Mouse (Mus musculus) testis, adult 2 months (tissue): ENCODE results near the gene Rnase11. TPM values are rescaled to one million over a fixed set of nuclear protein-coding genes. Genes with fewer than 3 reads are reported as not detected.

Experiments
- H3K27ac ChIP-seq: fragments of 200-500 bp; 2 replicates; pipeline ENCODE4 v1.5.1; 2012; ENCODE audit warnings: low read depth, low read length; ENCODE audit not compliant: control insufficient read depth, insufficient read depth
- H3K27me3 ChIP-seq: fragments of 200-500 bp; 2 replicates; pipeline ENCODE4 v1.6.1; 2012; ENCODE audit warnings: mild to moderate bottlenecking, low read length, moderate library complexity; ENCODE audit not compliant: control insufficient read depth, insufficient read depth
- H3K36me3 ChIP-seq: fragments of 200-500 bp; 2 replicates; pipeline ENCODE4 v1.6.1; 2012; ENCODE audit warnings: mild to moderate bottlenecking, low read length; ENCODE audit not compliant: control insufficient read depth, insufficient read depth
- H3K4me1 ChIP-seq: fragments of 200-500 bp; 2 replicates; pipeline ENCODE4 v1.6.1; 2012; ENCODE audit warnings: low read length; ENCODE audit not compliant: control insufficient read depth, insufficient read depth
- H3K4me3 ChIP-seq: fragments of 200-500 bp; 2 replicates; pipeline ENCODE4 v1.5.1; 2012; ENCODE audit warnings: low read depth, mild to moderate bottlenecking, low read length, moderate library complexity, mixed read lengths; ENCODE audit not compliant: control insufficient read depth
- CTCF ChIP-seq: fragments of 200-500 bp; IDR thresholded peaks from 2 replicates; pipeline ENCODE4 v1.5.1; 2012; ENCODE audit warnings: low read depth, mild to moderate bottlenecking, inconsistent platforms, low read length, moderate library complexity; ENCODE audit not compliant: control insufficient read depth, insufficient read depth, insufficient replicate concordance
- POLR2A ChIP-seq: fragments of 200-500 bp; IDR thresholded peaks from 2 replicates; pipeline ENCODE4 v1.6.1; 2012; ENCODE audit warnings: low read depth, mild to moderate bottlenecking, inconsistent platforms, low read length, moderate library complexity; ENCODE audit not compliant: control insufficient read depth
- polyA plus RNA-seq: library from polyadenylated mRNA; depleted of rRNA; stranded (reverse); fragments of >200 nt; gene quantifications from 2 replicates; pipeline ENCODE4 v1.2.3, GENCODE M21; 2012

The Rnase11 gene
- polyA plus RNA-seq, 1 experiment = 0.22 TPM

DNA sequence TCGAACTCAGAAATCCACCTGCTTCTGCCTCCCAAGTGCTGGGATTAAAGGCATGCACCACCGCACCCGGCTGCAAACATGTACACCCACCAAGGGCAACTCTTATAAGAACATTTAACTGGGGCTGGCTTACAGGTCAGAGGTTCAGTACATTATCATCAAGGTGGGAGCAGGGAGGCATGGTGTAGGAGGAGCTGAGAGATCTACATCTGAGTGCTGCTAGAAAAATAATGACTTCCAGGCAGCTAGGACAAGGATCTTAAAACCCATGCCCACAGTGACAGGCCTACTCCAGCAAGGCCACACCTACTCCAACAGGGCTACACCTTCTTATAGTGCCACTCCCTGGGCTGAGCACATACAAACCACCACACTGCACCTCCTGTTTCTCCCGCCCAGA, 35.9 kb upstream of the Rnase11 start:
- H3K27me3 ChIP-seq = no peaks in the 10 kb centered on the region

DNA sequence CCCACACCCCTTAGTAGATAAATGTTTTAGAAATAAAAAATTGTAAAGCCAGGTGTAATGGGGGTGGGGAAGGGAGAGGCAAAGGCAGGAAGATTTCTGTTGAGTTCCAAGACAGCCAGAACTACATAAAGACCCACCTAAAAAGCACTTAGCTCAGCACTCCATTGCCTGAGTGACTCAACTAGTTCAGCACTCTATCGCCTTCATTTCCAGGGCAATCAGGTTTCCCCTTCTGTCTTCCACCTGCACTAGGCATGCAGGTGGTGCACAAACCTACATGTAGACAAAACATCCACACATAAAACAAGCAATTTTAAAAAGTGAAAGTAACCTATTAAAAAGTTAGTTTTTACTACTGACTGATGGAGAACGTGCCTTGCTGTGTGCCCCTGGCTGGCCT, 35.1 kb upstream of the Rnase11 start:
- Histone ChIP-seq H3K36me3 (no peaks in the 10 kb centered on the region), H3K4me3 (no peak overlapping the region), H3K4me1 (peaks cover 8% of the 10 kb centered on the region; the same call in 1 of the 2 replicates), H3K27me3 (no peaks in the 10 kb centered on the region), H3K27ac (no peak overlapping the region)
- no peak for TF ChIP-seq POLR2A
- TF ChIP-seq CTCF = no peak

More for the DNA sequence above, 35.9 kb upstream of the Rnase11 start:
- no peak overlapping the region for H3K27ac ChIP-seq
- no peak overlapping the region for H3K4me3 ChIP-seq
- no peaks in the 10 kb centered on the region for H3K36me3 ChIP-seq
- peaks cover 10% of the 10 kb centered on the region for H3K4me1 ChIP-seq
- no peak for TF ChIP-seq CTCF
- TF ChIP-seq POLR2A = no peak

DNA sequence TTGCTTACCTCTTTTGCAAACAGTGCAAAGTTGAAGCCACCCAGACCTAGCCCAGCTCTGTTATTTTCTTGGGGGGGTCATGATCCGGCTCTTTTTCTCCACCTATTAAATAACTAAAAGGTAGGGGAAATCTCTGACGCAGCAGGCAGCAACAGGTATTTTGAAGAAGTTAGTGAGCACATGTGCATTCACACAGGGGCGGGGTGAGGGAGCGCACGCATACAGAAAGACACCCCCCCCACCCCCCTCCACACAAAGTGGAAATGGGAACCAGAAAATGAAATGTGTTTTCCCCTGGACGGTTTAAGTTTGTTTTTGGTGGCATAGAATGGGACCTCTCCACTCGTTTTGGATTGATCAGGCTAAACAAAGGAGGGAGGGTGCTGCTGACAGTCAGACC, 33.8 kb upstream of the Rnase11 start:
- TF ChIP-seq POLR2A (no peak), CTCF (no peak)
- Histone ChIP-seq H3K27ac (no peak overlapping the region), H3K4me1 (peaks cover 8% of the 10 kb centered on the region; the same call in 1 of the 2 replicates), H3K36me3 (no peaks in the 10 kb centered on the region), H3K27me3 (no peaks in the 10 kb centered on the region), H3K4me3 (no peak overlapping the region)

DNA sequence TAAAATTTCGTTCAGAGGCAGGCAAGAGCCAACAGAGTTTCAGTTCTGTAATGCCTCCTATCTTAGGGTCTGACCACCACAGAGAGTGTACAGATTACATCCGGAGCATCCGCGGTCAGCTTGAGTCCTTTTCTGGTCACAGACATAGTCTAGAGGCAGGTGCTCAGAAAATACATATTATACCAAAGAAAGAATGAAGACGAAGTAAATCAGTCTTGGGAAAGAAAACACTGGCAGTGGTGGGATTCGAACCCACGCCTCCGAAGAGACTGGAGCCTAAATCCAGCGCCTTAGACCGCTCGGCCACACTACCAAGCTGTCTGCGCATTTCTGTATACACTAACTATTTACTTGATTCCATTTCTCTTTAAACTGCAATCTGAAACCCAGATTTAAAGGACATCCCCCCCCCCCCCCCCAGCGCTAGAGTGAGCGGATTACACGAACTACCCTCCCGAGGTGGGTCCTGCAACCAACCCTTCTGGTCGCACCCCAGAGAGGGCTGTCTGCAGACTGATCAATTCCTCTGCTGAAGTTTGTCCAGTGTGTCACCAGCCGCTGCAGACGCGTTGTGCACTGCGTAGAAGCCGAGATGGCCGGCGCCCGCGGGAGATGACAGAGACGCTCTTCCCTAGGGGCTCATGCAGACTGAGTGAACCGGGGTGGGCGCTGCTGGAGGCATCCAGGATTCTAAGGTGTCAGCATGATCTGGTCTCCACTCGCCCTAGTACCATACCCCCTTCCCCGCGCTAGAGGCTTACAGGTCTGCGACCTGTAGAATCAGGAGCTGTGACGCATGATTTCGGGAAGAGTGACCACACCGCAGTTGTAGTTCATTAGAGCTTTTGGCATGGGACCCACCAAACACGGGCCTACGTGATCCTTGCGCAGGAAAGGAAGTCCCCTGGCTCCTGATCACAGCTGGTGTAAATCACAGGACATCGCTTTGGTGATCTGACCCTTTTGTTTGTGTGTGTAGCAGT, 32.9 kb upstream of the Rnase11 start:
- Histone ChIP-seq H3K4me1 (peaks cover 5% of the 10 kb centered on the region; the same call in 1 of the 2 replicates), H3K27ac (no peak overlapping the region), H3K27me3 (no peaks in the 10 kb centered on the region), H3K36me3 (no peaks in the 10 kb centered on the region), H3K4me3 (peak overlapping the region; percentile 69)
- TF ChIP-seq POLR2A (no peak), CTCF (no peak)

DNA sequence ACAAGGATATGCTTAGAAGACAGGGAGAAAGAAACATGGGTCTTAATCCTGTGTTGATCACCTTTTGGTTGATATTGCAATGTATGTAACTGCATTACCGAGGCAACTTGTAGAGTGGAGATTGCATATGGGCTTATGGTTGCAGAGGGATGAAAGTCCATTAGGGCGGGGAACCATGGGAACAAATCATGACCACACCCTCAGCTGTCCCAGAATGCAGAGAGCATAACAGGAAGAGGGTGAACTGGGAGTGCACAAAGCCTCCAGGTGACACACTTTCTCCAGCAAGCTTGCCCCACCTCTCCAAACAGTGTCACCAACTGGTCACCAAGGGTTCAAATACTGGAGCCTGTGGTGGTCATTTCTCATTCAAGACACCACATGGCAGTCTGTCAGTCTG, 31.1 kb upstream of the Rnase11 start:
- no peaks in the 10 kb centered on the region for H3K36me3 ChIP-seq
- H3K27me3 ChIP-seq = no peaks in the 10 kb centered on the region
- TF ChIP-seq POLR2A = no peak
- no peak overlapping the region for H3K4me3 ChIP-seq
- H3K4me1 ChIP-seq = peaks cover 5% of the 10 kb centered on the region; the same call in 1 of the 2 replicates
- H3K27ac ChIP-seq = no peak overlapping the region

DNA sequence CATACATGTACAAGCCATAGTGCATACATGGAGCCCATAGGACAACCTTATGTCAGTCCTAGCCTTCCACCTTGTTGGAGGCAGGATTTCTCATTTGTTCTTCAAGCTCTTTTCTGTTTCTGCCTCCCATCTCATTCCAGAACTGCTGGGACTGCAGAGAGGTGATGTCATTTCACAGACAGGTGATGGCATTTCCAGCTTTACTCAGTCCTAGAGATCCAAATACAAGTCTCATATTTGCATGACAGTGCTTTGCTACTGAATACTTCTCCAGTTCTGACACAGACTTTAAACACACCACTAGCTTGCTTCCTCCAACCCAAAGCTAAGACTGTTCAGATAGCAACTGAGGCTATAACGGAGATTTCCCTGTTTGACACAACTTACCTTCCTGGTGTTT, 29.2 kb upstream of the Rnase11 start:
- no peak for TF ChIP-seq POLR2A
- no peak for TF ChIP-seq CTCF
- no peak overlapping the region for H3K4me3 ChIP-seq
- H3K27me3 ChIP-seq = no peaks in the 10 kb centered on the region
- H3K4me1 ChIP-seq = peaks cover 5% of the 10 kb centered on the region; the same call in 1 of the 2 replicates
- H3K27ac ChIP-seq = no peak overlapping the region
- H3K36me3 ChIP-seq = no peaks in the 10 kb centered on the region

DNA sequence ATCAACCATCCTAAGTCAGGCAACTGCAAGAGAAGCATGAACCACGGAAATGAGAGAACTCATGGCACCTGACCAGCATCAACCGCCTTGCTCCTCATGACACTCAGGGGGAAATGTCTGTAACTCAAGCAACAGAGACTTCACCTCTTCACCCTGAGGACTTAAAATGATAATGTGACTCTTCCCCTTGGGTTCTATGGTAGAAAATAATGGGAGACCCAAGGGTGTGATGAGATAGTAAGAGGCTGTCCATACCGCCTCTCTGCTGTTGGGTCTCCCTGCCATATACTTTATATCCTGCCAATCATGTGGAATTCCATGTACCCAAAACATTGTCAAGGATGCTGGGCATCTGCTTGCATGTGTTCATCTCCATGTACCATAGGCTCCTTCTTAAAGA, 24.4 kb upstream of the Rnase11 start, which contains the start of gene Olfr750:
Gene Olfr750 (minus strand): TSS at position 101 of the 400 bp plus-strand sequence.
- no peak within 1 kb of the TSS for H3K27ac ChIP-seq
- no peaks in the 10 kb centered on the region for H3K36me3 ChIP-seq
- peaks cover 7% of the 10 kb centered on the region for H3K4me1 ChIP-seq
- no peak for TF ChIP-seq CTCF
- no peak for TF ChIP-seq POLR2A
- no peak within 1 kb of the TSS for H3K4me3 ChIP-seq
- no peaks in the 10 kb centered on the region for H3K27me3 ChIP-seq
